Mouse (Mus musculus) urinary bladder, adult 2 months (tissue): Measurements from ENCODE around the gene Gm9611. TPM values are rescaled to one million over a fixed set of nuclear protein-coding genes. Genes with fewer than 3 reads are reported as not detected.
"Not testable (repeated sequence)": the region's sequence is repeated elsewhere in the genome, so short reads cannot be mapped to it uniquely, and the experiment has no call there.

Source experiments
- DNase-seq: peaks from one replicate; pipeline ENCODE4 v3.0.0; 2022; ENCODE audit warnings: low spot score
- polyA plus RNA-seq: library from polyadenylated mRNA; depleted of rRNA; stranded (reverse); fragments of >200 nt; gene quantifications from 2 replicates; pipeline ENCODE4 v1.2.3, GENCODE M21; 2012; rRNA removed

The Gm9611 gene
- polyA plus RNA-seq: not detected in 2 replicates

DNA sequence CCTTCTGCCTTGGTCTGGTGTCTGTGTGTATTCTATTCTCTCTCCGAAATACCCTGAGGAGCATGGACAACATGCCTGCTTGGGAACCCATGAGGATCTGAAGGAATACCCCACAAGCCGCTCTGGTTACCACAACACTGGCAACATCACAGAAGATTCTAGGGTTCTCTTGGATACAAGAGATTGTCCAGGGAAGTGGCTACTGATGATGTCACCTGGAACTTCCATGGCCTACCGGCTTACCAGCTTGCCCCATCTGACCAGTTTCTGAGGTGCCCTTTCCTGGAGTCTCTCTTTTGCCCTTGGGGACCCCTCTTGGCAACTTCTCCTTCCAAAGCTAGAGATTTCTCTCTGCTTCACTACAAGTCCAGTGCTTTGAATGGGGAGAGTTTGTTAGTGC lies at the start of gene Gm9611:
Gene Gm9611 (minus strand): TSS at position 101 of the 400 bp plus-strand sequence.
- DNase-seq: not testable (repeated sequence)

DNA sequence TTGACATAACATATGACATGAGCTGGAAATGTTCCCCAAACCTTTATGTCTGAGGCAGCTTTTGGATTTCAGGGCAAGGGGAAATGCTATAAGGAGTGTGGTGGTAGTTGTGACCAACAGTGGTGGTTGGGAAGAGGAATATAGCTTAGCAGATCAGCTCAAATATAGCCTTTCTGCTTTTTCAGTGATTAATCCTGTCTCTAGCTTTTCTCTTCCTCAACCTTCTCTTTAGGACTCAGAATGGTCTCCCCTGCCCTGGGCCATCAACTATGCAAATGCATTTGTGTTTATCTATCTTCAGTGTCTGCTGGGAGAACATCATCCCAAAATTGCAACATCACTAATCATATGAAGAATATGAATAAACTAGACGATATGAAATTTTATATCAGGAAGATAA lies 12.8 kb upstream of the Gm9611 start, which contains the start of gene Gm7995:
Gene Gm7995 (plus strand): TSS at position 301 of the 400 bp plus-strand sequence.
- not testable (repeated sequence) for DNase-seq

DNA sequence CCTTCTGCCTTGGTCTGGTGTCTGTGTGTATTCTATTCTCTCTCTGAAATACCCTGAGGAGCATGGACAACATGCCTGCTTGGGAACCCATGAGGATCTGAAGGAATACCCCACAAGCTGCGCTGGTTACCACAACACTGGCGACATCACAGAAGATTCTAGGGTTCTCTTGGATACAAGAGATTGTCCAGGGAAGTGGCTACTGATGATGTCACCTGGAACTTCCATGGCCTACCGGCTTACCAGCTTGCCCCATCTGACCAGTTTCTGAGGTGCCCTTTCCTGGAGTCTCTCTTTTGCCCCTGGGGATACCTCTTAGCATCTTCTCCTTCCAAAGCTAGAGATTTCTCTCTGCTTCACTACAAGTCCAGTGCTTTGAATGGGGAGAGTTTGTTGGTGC lies 37.2 kb downstream of the Gm9611 start, which contains the start of gene Gm17026:
Gene Gm17026 (minus strand): TSS at position 101 of the 400 bp plus-strand sequence.
- DNase-seq: not testable (repeated sequence)

Other genes starting within 250 kb of the Gm9611 start
- not detected in 2 replicates for gene Gm7951, start 180.0 kb downstream of the Gm9611 start, polyA plus RNA-seq
- gene Gm17027, start 134.7 kb downstream of the Gm9611 start, polyA plus RNA-seq: not detected in 2 replicates
- gene Gm3573, start 106.6 kb downstream of the Gm9611 start, polyA plus RNA-seq: not detected in 2 replicates
- gene Gm17026, start 37.3 kb downstream of the Gm9611 start, polyA plus RNA-seq: not detected in 2 replicates
- gene Gm7995, start 12.9 kb upstream of the Gm9611 start, polyA plus RNA-seq: not detected in 2 replicates
- not detected in 2 replicates for gene Gm8005, start 142.3 kb upstream of the Gm9611 start, polyA plus RNA-seq
- gene Gm8011, start 166.5 kb upstream of the Gm9611 start, polyA plus RNA-seq: not detected in 2 replicates
- not detected in 2 replicates for gene Gm8020, start 205.0 kb upstream of the Gm9611 start, polyA plus RNA-seq
- not detected in 2 replicates for gene Gm8024, start 226.9 kb upstream of the Gm9611 start, polyA plus RNA-seq